In the genomic region with DNA sequence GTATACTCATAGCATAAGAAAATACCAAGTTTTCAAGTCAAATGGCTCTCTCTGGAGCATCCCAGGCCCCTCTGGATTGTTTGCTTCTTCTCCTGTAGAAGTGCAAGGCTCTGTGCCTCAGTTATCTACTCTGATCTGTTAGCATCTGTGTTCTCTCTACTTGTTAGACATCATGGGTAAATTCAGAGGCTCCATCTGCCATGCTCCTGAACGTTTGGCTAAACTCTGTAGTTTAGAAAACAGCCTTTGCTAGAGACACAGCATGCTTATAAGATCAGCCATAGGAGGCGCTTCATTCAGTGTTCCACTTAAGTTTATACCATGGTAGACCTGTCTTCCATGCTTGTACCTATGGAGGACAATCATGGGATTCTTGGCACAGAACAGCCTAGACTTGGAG, we compare ENCODE assay signal across 23 mouse cellular contexts.
"Had no signal": no experiment of that assay in that cellular context is flagged by ENCODE, and none has a peak within 500 bp of the region (broad histone marks: within the 10 kb centered on the region; RNA-seq: fewer than 3 reads in every experiment).

No protein-coding gene starts in this region.

- H3K27me3 ChIP-seq: heart, embryonic 13.5 days; heart, embryonic 15.5 days; hindbrain, embryonic 13.5 days; hindbrain, embryonic 15.5 days; kidney, embryonic 15.5 days; limb, embryonic 12.5 days; liver, embryonic 13.5 days; liver, embryonic 15.5 days had no signal

- H3K4me3 ChIP-seq: heart, adult 2 months; heart, embryonic 13.5 days; heart, embryonic 15.5 days; hindbrain, embryonic 13.5 days; hindbrain, embryonic 15.5 days; kidney, embryonic 15.5 days; limb, embryonic 10.5 days; limb, embryonic 12.5 days; liver, embryonic 13.5 days; liver, embryonic 15.5 days had no signal

- H3K4me1 ChIP-seq: heart, embryonic 13.5 days; heart, embryonic 15.5 days; hindbrain, embryonic 13.5 days; hindbrain, embryonic 15.5 days; kidney, embryonic 15.5 days; limb, embryonic 10.5 days; limb, embryonic 12.5 days; liver, embryonic 13.5 days; liver, embryonic 15.5 days had no signal

- H3K36me3 ChIP-seq: heart, embryonic 13.5 days; heart, embryonic 15.5 days; hindbrain, embryonic 13.5 days; hindbrain, embryonic 15.5 days; kidney, embryonic 15.5 days; limb, embryonic 10.5 days; limb, embryonic 12.5 days; liver, embryonic 13.5 days; liver, embryonic 15.5 days had no signal

- H3K9me3 ChIP-seq: heart, embryonic 13.5 days; heart, embryonic 15.5 days; hindbrain, embryonic 13.5 days; hindbrain, embryonic 15.5 days; kidney, embryonic 15.5 days; limb, embryonic 10.5 days; limb, embryonic 12.5 days; liver, embryonic 13.5 days; liver, embryonic 15.5 days had no signal

- H3K27ac ChIP-seq: heart, adult 2 months; heart, embryonic 13.5 days; heart, embryonic 15.5 days; hindbrain, embryonic 13.5 days; hindbrain, embryonic 15.5 days; hindbrain, postnatal 0 days; kidney, embryonic 15.5 days; kidney, postnatal 0 days; limb, embryonic 10.5 days; limb, embryonic 12.5 days; liver, embryonic 13.5 days; liver, embryonic 15.5 days had no signal

- DNase-seq: gastrocnemius, postnatal 14 days; gastrocnemius, postnatal 36 days; heart, adult 2 months; heart, postnatal 14 days; heart, postnatal 36 days; kidney, adult 11 months; kidney, adult 2 months; kidney, adult 9 months; kidney, postnatal 14 days; kidney, postnatal 36 days; liver; liver, embryonic 13.5 days; liver, postnatal 0 days had no signal
